Mouse (Mus musculus): Measurements from ENCODE around the gene Cnga4.

GRCm38 (mm10) chr7:105433859-105434258 is 29.5 kb downstream of the Cnga4 start:
- no peak for TF ChIP-seq ZKSCAN1 (IDR thresholded peaks at IDR 0.05; ENCODE audit: borderline replicate concordance, low read depth, low read length)
- no peak for TF ChIP-seq CTCF (conservative IDR thresholded peaks at IDR 0.05 in 1 of 2, IDR thresholded peaks at IDR 0.05 in 1 of 2; ENCODE audit: low read depth in 2 of 2, low read length in 2 of 2)
- no peak for TF ChIP-seq HCFC1 (IDR thresholded peaks at IDR 0.05; ENCODE audit: low read depth, low read length)
- TF ChIP-seq BHLHE40 (IDR thresholded peaks at IDR 0.05; ENCODE audit: low read depth, low read length) = no peak
- no peak for TF ChIP-seq MAX (IDR thresholded peaks at IDR 0.05; ENCODE audit: low read length)

Data from CH12.LX (cell line).